Mouse (Mus musculus) testis, adult 10 weeks (tissue): ENCODE data around the gene B4gat1. TPM values are rescaled to one million over a fixed set of nuclear protein-coding genes. Genes with fewer than 3 reads are reported as not detected.

Experiments used
- polyA plus RNA-seq: library from polyadenylated mRNA; stranded (reverse); fragments of 350-450 nt; fragmentation: Illumina TruSeq; extraction: RNeasy Lipid Tissue Mini Kit (QIAGEN cat#74804); gene quantifications from one replicate; pipeline ENCODE4 v1.2.3, GENCODE M21; 2014; ENCODE audit warnings: low read depth, low replicate concordance

B4gat1 gene
- polyA plus RNA-seq, result 1.8 TPM

GRCm38 (mm10) chr19:5038709-5039156 lies at the start of gene B4gat1, which contains the start of gene AC124502.3:
Gene B4gat1, plus strand, starts transcription at chr19:5038826.
Gene AC124502.3, plus strand, starts transcription at chr19:5038891.

GRCm38 (mm10) chr19:4990256-4990625 lies 48.4 kb upstream of the B4gat1 start, which contains the start of gene Npas4:
Gene Npas4, minus strand, starts transcription at chr19:4990316.

GRCm38 (mm10) chr19:5023621-5024479 lies 14.8 kb upstream of the B4gat1 start, which contains the start of gene Slc29a2:
Gene Slc29a2, plus strand, starts transcription at chr19:5023860.

GRCm38 (mm10) chr19:5040862-5041523 lies 2.4 kb downstream of the B4gat1 start, which contains the start of gene Brms1:
Gene Brms1, plus strand, starts transcription at chr19:5041354.

GRCm38 (mm10) chr19:5050047-5050905 lies 11.7 kb downstream of the B4gat1 start, which contains the start of gene Rin1:
Gene Rin1, plus strand, starts transcription at chr19:5050481.

GRCm38 (mm10) chr19:5067867-5068569 lies 29.4 kb downstream of the B4gat1 start, which contains the start of gene Cd248:
Gene Cd248, plus strand, starts transcription at chr19:5068078.

GRCm38 (mm10) chr19:5085145-5085863 lies 46.7 kb downstream of the B4gat1 start, which contains the start of gene Tmem151a:
Gene Tmem151a, minus strand, starts transcription at chr19:5085531.

GRCm38 (mm10) chr19:5087884-5088728 lies 49.5 kb downstream of the B4gat1 start, which contains the start of gene Yif1a:
Gene Yif1a, plus strand, starts transcription at chr19:5088538.

Other genes starting within 250 kb of the B4gat1 start
- 11.1 TPM for gene Rbm4, start 244.9 kb upstream of the B4gat1 start, polyA plus RNA-seq
- gene Gm21992, start 227.2 kb upstream of the B4gat1 start, polyA plus RNA-seq, result 4.2 TPM
- 7.7 TPM for gene Rbm14, start 227.2 kb upstream of the B4gat1 start, polyA plus RNA-seq
- gene Ccs, start 199.5 kb upstream of the B4gat1 start, polyA plus RNA-seq, result 1.5 TPM
- gene Ccdc87, start 199.5 kb upstream of the B4gat1 start, polyA plus RNA-seq, result 31.7 TPM
- gene Ctsf, start 183.7 kb upstream of the B4gat1 start, polyA plus RNA-seq, result 10.1 TPM
- 0.50 TPM for gene Actn3, start 160.9 kb upstream of the B4gat1 start, polyA plus RNA-seq
- gene Zdhhc24, start 160.2 kb upstream of the B4gat1 start, polyA plus RNA-seq, result 6.2 TPM
- 10.4 TPM for gene Bbs1, start 132.2 kb upstream of the B4gat1 start, polyA plus RNA-seq
- gene Dpp3, start 110.5 kb upstream of the B4gat1 start, polyA plus RNA-seq, result 3.0 TPM
- 0.28 TPM for gene Peli3, start 95.7 kb upstream of the B4gat1 start, polyA plus RNA-seq
- 36.5 TPM for gene Mrpl11, start 76.7 kb upstream of the B4gat1 start, polyA plus RNA-seq
- gene Npas4, start 48.5 kb upstream of the B4gat1 start, polyA plus RNA-seq, result 0.14 TPM
- gene Slc29a2, start 15.0 kb upstream of the B4gat1 start, polyA plus RNA-seq, result not detected
- gene AC124502.3, start 65 bp downstream of the B4gat1 start, polyA plus RNA-seq, result 1.3 TPM
- 8.2 TPM for gene Brms1, start 2.5 kb downstream of the B4gat1 start, polyA plus RNA-seq
- gene Rin1, start 11.7 kb downstream of the B4gat1 start, polyA plus RNA-seq, result 1.6 TPM
- 0.10 TPM for gene Cd248, start 29.3 kb downstream of the B4gat1 start, polyA plus RNA-seq
- 4.4 TPM for gene Tmem151a, start 46.7 kb downstream of the B4gat1 start, polyA plus RNA-seq
- 24.1 TPM for gene Yif1a, start 49.7 kb downstream of the B4gat1 start, polyA plus RNA-seq
- gene Cnih2, start 59.7 kb downstream of the B4gat1 start, polyA plus RNA-seq, result 1.4 TPM
- gene Rab1b, start 68.2 kb downstream of the B4gat1 start, polyA plus RNA-seq, result 4.9 TPM
- gene Klc2, start 79.7 kb downstream of the B4gat1 start, polyA plus RNA-seq, result 6.3 TPM
- gene Pacs1, start 234.3 kb downstream of the B4gat1 start, polyA plus RNA-seq, result 44.3 TPM